Mouse (Mus musculus) CH12.LX (cell line): ENCODE measurements around the gene Ncor2. TPM values are rescaled to one million over a fixed set of nuclear protein-coding genes. Genes with fewer than 3 reads are reported as not detected.

Experiments
- DNase-seq: peaks from one replicate; pipeline ENCODE4 v3.0.0-alpha.2; 2013; ENCODE audit errors: extremely low read depth
- H3K27ac ChIP-seq: 2 replicates; pipeline ENCODE4 v1.5.1; 2012; ENCODE audit warnings: low read depth, mild to moderate bottlenecking, control low read depth, moderate library complexity; ENCODE audit not compliant: insufficient read depth
- H3K27me3 ChIP-seq: replicated peaks from 2 replicates; pipeline ENCODE3; 2012; ENCODE audit warnings: inconsistent platforms
- H3K36me3 ChIP-seq, 2 experiments: replicated peaks in 1 of 2; 2 replicates each; pipeline versions ENCODE3 to v1.6.1; 2012; ENCODE audit warnings: inconsistent platforms in 1 of 2, low read length in 1 of 2, mild to moderate bottlenecking in 1 of 2, mixed read lengths in 1 of 2, moderate library complexity in 1 of 2; ENCODE audit not compliant: control insufficient read depth in 1 of 2, insufficient read depth in 1 of 2
- H3K4me1 ChIP-seq, 2 experiments: 2 replicates each; pipeline ENCODE4 v1.6.1; 2012; ENCODE audit warnings: inconsistent platforms in 1 of 2, moderate library complexity in 1 of 2; ENCODE audit not compliant: insufficient read depth in 2 of 2, control insufficient read depth in 1 of 2
- H3K4me2 ChIP-seq: 2 replicates; pipeline ENCODE4 v1.6.1; 2012; ENCODE audit warnings: low read depth, mild to moderate bottlenecking, control low read depth; ENCODE audit not compliant: poor library complexity, insufficient read depth, severe bottlenecking
- H3K4me3 ChIP-seq, 3 experiments: fragments of 150-350 bp in 1 of 3; sonication (generic) in 1 of 3; replicated peaks in 1 of 3; 2 replicates each; pipeline versions ENCODE3 to v1.5.1; 2011 to 2012; ENCODE audit warnings: low read depth in 2 of 3, low read length in 2 of 3, mild to moderate bottlenecking in 2 of 3, moderate library complexity in 2 of 3, control low read depth in 1 of 3, improper control_type of control experiment in 1 of 3, inconsistent platforms in 1 of 3, mixed read lengths in 1 of 3; ENCODE audit not compliant: poor library complexity in 1 of 3
- H3K79me2 ChIP-seq: replicated peaks from 2 replicates; pipeline ENCODE4 v1.6.1; 2012; ENCODE audit warnings: mild to moderate bottlenecking, moderate library complexity; ENCODE audit not compliant: control insufficient read depth, poor library complexity, insufficient read depth, severe bottlenecking; ENCODE audit errors: extremely low read depth
- H3K9ac ChIP-seq: 2 replicates; pipeline ENCODE4 v1.6.1; 2012; ENCODE audit warnings: low read depth, mild to moderate bottlenecking, control low read depth, moderate library complexity; ENCODE audit not compliant: insufficient read depth
- H3K9me3 ChIP-seq: replicated peaks from 2 replicates; pipeline ENCODE3; 2012; ENCODE audit warnings: low read length, inconsistent platforms, mixed read lengths
- BHLHE40 ChIP-seq: IDR thresholded peaks from 2 replicates; pipeline ENCODE4 v1.6.1; 2011; ENCODE audit warnings: mild to moderate bottlenecking, low read depth, low read length, improper control_type of control experiment
- CHD1 ChIP-seq: IDR thresholded peaks from 2 replicates; pipeline ENCODE4 v1.6.1; 2012; ENCODE audit warnings: low read depth, low read length, improper control_type of control experiment, inconsistent platforms
- CHD2 ChIP-seq: IDR thresholded peaks from 2 replicates; pipeline ENCODE4 v1.6.1; 2011; ENCODE audit warnings: low read length, improper control_type of control experiment
- CTCF ChIP-seq, 2 experiments: IDR thresholded peaks in 1 of 2; conservative IDR thresholded peaks in 1 of 2; 2 replicates each; pipeline ENCODE4 v1.5.1; 2011 to 2012; ENCODE audit warnings: low read depth in 2 of 2, low read length in 2 of 2, improper control_type of control experiment in 1 of 2, inconsistent platforms in 1 of 2, mild to moderate bottlenecking in 1 of 2, moderate library complexity in 1 of 2
- E2F4 ChIP-seq: IDR thresholded peaks from 2 replicates; pipeline ENCODE4 v1.6.1; 2011; ENCODE audit warnings: low read depth, low read length, improper control_type of control experiment; ENCODE audit not compliant: insufficient replicate concordance
- ELF1 ChIP-seq: IDR thresholded peaks from 2 replicates; pipeline ENCODE4 v1.6.1; 2014; ENCODE audit warnings: low read depth, mild to moderate bottlenecking, inconsistent platforms, low read length, improper control_type of control experiment
- EP300 ChIP-seq: IDR thresholded peaks from 2 replicates; pipeline ENCODE4 v1.6.1; 2011; ENCODE audit warnings: low read length, improper control_type of control experiment
- IRF4 ChIP-seq: IDR thresholded peaks from 2 replicates; pipeline ENCODE4 v1.6.1; 2014; ENCODE audit warnings: low read depth, mild to moderate bottlenecking, inconsistent platforms, low read length, improper control_type of control experiment
- JUND ChIP-seq: conservative IDR thresholded peaks from 2 replicates; pipeline ENCODE4 v1.6.1; 2011; ENCODE audit warnings: low read depth, low read length, improper control_type of control experiment
- KAT2A ChIP-seq: IDR thresholded peaks from 2 replicates; pipeline ENCODE4 v1.6.1; 2012; ENCODE audit warnings: low read length, improper control_type of control experiment, inconsistent platforms; ENCODE audit not compliant: insufficient replicate concordance
- MAFK ChIP-seq: IDR thresholded peaks from 2 replicates; pipeline ENCODE4 v1.6.1; 2011; ENCODE audit warnings: low read length, improper control_type of control experiment; ENCODE audit not compliant: insufficient replicate concordance
- MAX ChIP-seq: IDR thresholded peaks from 2 replicates; pipeline ENCODE4 v1.6.1; 2011; ENCODE audit warnings: low read length, improper control_type of control experiment
- MEF2A ChIP-seq: IDR thresholded peaks from 2 replicates; pipeline ENCODE4 v1.6.1; 2014; ENCODE audit warnings: low read depth, mild to moderate bottlenecking, inconsistent platforms, low read length, improper control_type of control experiment, borderline replicate concordance
- MXI1 ChIP-seq: IDR thresholded peaks from 2 replicates; pipeline ENCODE4 v1.6.1; 2011; ENCODE audit warnings: mild to moderate bottlenecking, low read depth, low read length, improper control_type of control experiment
- MYC ChIP-seq: IDR thresholded peaks from 2 replicates; pipeline ENCODE4 v1.6.1; 2011; ENCODE audit warnings: low read depth, mild to moderate bottlenecking, improper control_type of control experiment, low read length
- NELFE ChIP-seq: IDR thresholded peaks from 2 replicates; pipeline ENCODE4 v1.6.1; 2011; ENCODE audit warnings: low read depth, low read length, improper control_type of control experiment
- POLR2A ChIP-seq: IDR thresholded peaks from 2 replicates; pipeline ENCODE4 v1.6.1; 2011; ENCODE audit warnings: low read depth, mild to moderate bottlenecking, improper control_type of control experiment, low read length
- RAD21 ChIP-seq: IDR thresholded peaks from 2 replicates; pipeline ENCODE4 v1.6.1; 2011; ENCODE audit warnings: low read depth, mild to moderate bottlenecking, low read length, improper control_type of control experiment, moderate library complexity
- SIN3A ChIP-seq: IDR thresholded peaks from 2 replicates; pipeline ENCODE4 v1.6.1; 2012; ENCODE audit warnings: low read length, improper control_type of control experiment, inconsistent platforms
- TBP ChIP-seq: conservative IDR thresholded peaks from 2 replicates; pipeline ENCODE4 v1.6.1; 2011; ENCODE audit warnings: low read depth, low read length, improper control_type of control experiment
- USF1 ChIP-seq: IDR thresholded peaks from 2 replicates; pipeline ENCODE4 v1.6.1; 2014; ENCODE audit warnings: low read depth, mild to moderate bottlenecking, inconsistent platforms, low read length, improper control_type of control experiment
- USF2 ChIP-seq: conservative IDR thresholded peaks from 2 replicates; pipeline ENCODE4 v1.6.1; 2011; ENCODE audit warnings: low read depth, low read length, improper control_type of control experiment
- ZC3H11A ChIP-seq: IDR thresholded peaks from 2 replicates; pipeline ENCODE4 v1.6.1; 2012; ENCODE audit warnings: low read depth, mild to moderate bottlenecking, inconsistent platforms, low read length, improper control_type of control experiment
- ZKSCAN1 ChIP-seq: IDR thresholded peaks from 2 replicates; pipeline ENCODE4 v1.6.1; 2012; ENCODE audit warnings: low read depth, inconsistent platforms, low read length, improper control_type of control experiment, borderline replicate concordance
- ZMIZ1 ChIP-seq: IDR thresholded peaks from 2 replicates; pipeline ENCODE4 v1.6.1; 2012; ENCODE audit warnings: low read depth, mild to moderate bottlenecking, inconsistent platforms, low read length, improper control_type of control experiment
- ZNF384 ChIP-seq: IDR thresholded peaks from 2 replicates; pipeline ENCODE4 v1.6.1; 2012; ENCODE audit warnings: low read depth, low read length, improper control_type of control experiment, inconsistent platforms
- dilution Hi-C: fragments of 300-500 bp; cut with MboI; formaldehyde crosslinking; loops from 2 replicates; pipeline ENCODE4 v1.14.3; 2020; ENCODE audit warnings: low sequenced_read_pairs; ENCODE audit not compliant: extremely low pct_unique_long_range_greater_than_20kb, extremely low pct_ligation_motif_present
- in situ Hi-C: fragments of 300-500 bp; cut with MboI; formaldehyde crosslinking; loops from 3 replicates; pipeline ENCODE4 v1.14.3; 2019; ENCODE audit warnings: low sequenced_read_pairs, low pct_ligation_motif_present, low pct_unique_long_range_greater_than_20kb, mixed read lengths
- polyA plus RNA-seq: library from polyadenylated mRNA; unstranded; fragments of >175 nt; gene quantifications from 2 replicates; pipeline ENCODE4 v1.2.1, GENCODE M21; 2012; ENCODE audit warnings: low read depth; ENCODE audit not compliant: insufficient read length
- total RNA-seq, 2 experiments: library from RNA; depleted of rRNA; stranded (reverse); fragments of 300-350 nt in 1 of 2; fragments of >200 nt in 1 of 2; gene quantifications; 2 replicates each; pipeline ENCODE4 v1.2.3; 2012 to 2014

Ncor2 gene
- total and polyA plus RNA-seq, 3 experiments: 3.9 to 44.7 (median 10.8) TPM

DNA sequence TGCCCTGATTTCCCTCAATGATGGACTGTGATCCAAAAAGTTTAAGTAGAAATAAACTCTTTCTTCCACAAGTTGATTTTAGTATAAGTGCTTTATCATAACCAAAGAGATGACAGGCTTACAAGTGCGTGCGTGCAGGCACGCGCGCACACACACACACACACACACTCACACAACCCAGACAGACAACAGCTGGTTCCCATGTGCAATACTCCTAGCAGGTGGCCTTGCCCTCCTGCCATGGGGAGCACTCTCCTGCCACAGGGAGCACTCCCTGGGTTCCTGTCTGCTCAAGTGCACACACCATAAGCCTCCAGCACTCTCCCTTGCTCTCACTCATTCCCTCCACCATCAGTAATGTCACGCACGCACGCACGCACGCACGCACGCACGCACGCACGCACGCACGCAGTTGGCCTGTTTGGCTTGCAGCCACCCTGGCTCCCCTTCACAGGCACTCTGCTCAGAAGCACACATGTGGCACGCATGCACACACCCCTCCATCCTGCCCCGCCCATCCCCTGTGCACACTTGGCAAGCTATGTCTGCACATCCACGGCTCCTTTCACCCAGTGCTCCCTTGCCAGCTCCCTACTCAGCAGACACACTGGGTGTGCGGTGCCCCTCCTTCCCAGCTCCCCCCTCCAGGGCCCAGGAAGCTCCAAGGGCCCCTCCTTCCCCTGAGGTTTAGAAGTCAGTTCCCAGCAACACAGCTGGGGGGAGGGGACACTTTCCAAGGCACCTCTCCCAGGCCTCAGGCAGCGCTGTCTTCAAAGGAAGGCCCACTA is 22.4 kb downstream of the Ncor2 start:
- in situ Hi-C loops: no loop called here
- dilution Hi-C loops: no loop called here
- DNase-seq: no peak
- TF ChIP-seq ZNF384: no peak
- TF ChIP-seq USF1: no peak
- no peak for TF ChIP-seq BHLHE40
- TF ChIP-seq MYC: no peak
- TF ChIP-seq EP300: no peak
- no peak for TF ChIP-seq USF2
- no peak for TF ChIP-seq ZMIZ1
- no peak for TF ChIP-seq JUND
- TF ChIP-seq KAT2A: no peak
- no peak for TF ChIP-seq MAFK
- TF ChIP-seq ZC3H11A: no peak
- no peak for TF ChIP-seq MEF2A
- TF ChIP-seq MXI1: no peak
- no peak for TF ChIP-seq RAD21
- no peak for TF ChIP-seq CTCF (conservative IDR thresholded peaks at IDR 0.05 in 1 of 2, IDR thresholded peaks at IDR 0.05 in 1 of 2; ENCODE audit: low read depth in 2 of 2, low read length in 2 of 2)
- TF ChIP-seq IRF4: no peak
- TF ChIP-seq TBP: no peak
- Histone ChIP-seq H3K27ac (no peak overlapping the region), H3K79me2 (peaks cover 6% of the 10 kb centered on the region; the same call in 1 of the 2 replicates), H3K36me3 (peaks cover 0 to 45% of the 10 kb centered on the region in 2 experiments), H3K27me3 (no peaks in the 10 kb centered on the region), H3K9ac (no peak overlapping the region), H3K4me3 (no peak overlapping the region), H3K4me1 (peaks cover 53 to 95% of the 10 kb centered on the region in 2 experiments), H3K4me2 (no peak overlapping the region), H3K9me3 (no peaks in the 10 kb centered on the region)

GRCm38 (mm10) chr5:125155451-125155850 is 23.6 kb downstream of the Ncor2 start:
- Histone ChIP-seq H3K79me2 (peaks cover 6% of the 10 kb centered on the region; the same call in 1 of the 2 replicates), H3K4me2 (no peak overlapping the region), H3K4me3 (no peak overlapping the region), H3K27ac (no peak overlapping the region), H3K9me3 (no peaks in the 10 kb centered on the region), H3K36me3 (peaks cover 0 to 40% of the 10 kb centered on the region in 2 experiments), H3K4me1 (peaks cover 62 to 96% of the 10 kb centered on the region in 2 experiments), H3K9ac (no peak overlapping the region), H3K27me3 (no peaks in the 10 kb centered on the region)
- in situ Hi-C loops (no loop called here), dilution Hi-C loops (no loop called here)
- DNase-seq: no peak
- no peak for TF ChIP-seq NELFE
- no peak for TF ChIP-seq CHD1
- no peak for TF ChIP-seq MYC
- TF ChIP-seq MAX: no peak
- no peak for TF ChIP-seq SIN3A
- TF ChIP-seq CTCF (conservative IDR thresholded peaks at IDR 0.05 in 1 of 2, IDR thresholded peaks at IDR 0.05 in 1 of 2; ENCODE audit: low read depth in 2 of 2, low read length in 2 of 2): no peak
- TF ChIP-seq ZKSCAN1: no peak
- TF ChIP-seq POLR2A: no peak
- no peak for TF ChIP-seq EP300
- no peak for TF ChIP-seq ELF1
- TF ChIP-seq E2F4: no peak
- no peak for TF ChIP-seq TBP
- no peak for TF ChIP-seq MXI1
- TF ChIP-seq CHD2: no peak
